Mouse (Mus musculus) liver, embryonic 14.5 days (tissue): ENCODE results near the gene Pomp.

ENCODE experiments used
- CTCF ChIP-seq: IDR thresholded peaks from 2 replicates; pipeline ENCODE4 v1.5.1; 2016; ENCODE audit warnings: antibody characterized with exemption, low read depth, control low read depth
- EP300 ChIP-seq: IDR thresholded peaks from 2 replicates; pipeline ENCODE4 v1.6.1; 2016; ENCODE audit warnings: antibody characterized with exemption, low read depth

DNA sequence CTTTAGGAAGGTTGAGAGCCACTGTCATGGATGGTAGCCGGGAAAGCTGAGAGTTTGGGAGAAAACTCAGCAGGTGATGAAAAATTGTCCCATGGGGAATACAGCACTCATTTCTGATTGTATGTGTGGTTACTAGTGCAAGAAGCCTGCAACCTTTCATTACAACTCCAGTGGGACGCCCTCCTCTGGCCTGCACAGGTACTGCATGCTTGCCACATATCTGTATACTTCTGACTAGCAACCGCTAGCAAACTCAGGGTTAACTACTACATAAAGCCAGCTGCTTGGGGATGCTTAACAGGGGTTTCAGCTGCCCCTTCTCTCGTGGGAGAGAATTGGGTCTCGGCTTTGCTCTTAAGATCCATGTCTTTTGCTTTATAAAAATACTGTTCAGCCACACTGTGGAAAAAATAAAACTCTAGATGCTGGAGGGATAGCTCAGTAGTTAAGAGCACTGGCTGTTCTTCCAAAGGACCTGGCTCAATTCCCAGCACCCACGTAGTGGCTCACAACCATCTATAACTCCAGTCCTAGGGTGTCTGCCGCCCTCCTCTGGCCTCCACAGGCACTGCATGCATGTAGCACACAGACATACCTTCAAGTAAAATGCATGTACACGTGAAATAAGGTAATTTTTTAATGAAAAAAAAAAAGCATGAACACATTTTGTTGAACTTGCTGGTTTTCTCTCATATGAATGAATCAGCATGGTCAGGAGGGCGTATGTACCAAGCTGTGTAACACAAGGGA lies 42.3 kb upstream of the Pomp start:
- TF ChIP-seq CTCF (peak; percentile 18; the same call in 1 of the 2 replicates), EP300 (no peak)
